Mouse (Mus musculus) erythroblast, embryonic 14.5 days (primary cell): Measurements from ENCODE around the gene Setd1a.

Source experiments
- GATA1 ChIP-seq: IDR thresholded peaks from 2 replicates; pipeline ENCODE4 v1.6.1; 2012; ENCODE audit warnings: low read length, inconsistent platforms, mixed read lengths
- TAL1 ChIP-seq: IDR thresholded peaks from 3 replicates; pipeline ENCODE4 v1.6.1; 2012; ENCODE audit warnings: low read length, inconsistent platforms, mixed read lengths

GRCm38 (mm10) chr7:127746494-127747491, 29.7 kb upstream of the Setd1a start:
- TF ChIP-seq TAL1 (no peak), GATA1 (no peak)
